Mouse (Mus musculus) liver, embryonic 14.5 days (tissue): ENCODE results near the gene Naip2. TPM values are rescaled to one million over a fixed set of nuclear protein-coding genes. Genes with fewer than 3 reads are reported as not detected.
A peak's percentile ranks its signal among the peaks of the same experiment; 100 is the strongest.

Source experiments
- ATAC-seq: fragments of 200-750 bp; cut with Nextera tagmentation; 2 replicates; pipeline ENCODE4 v1.8.0; 2017; ENCODE audit warnings: moderate number of reproducible peaks, mild to moderate bottlenecking, moderate library complexity; ENCODE audit not compliant: insufficient read depth
- DNase-seq, 3 experiments: peaks; one replicate each; pipeline ENCODE4 v3.0.0-alpha.2; 2012 to 2013; ENCODE audit warnings: low read depth in 3 of 3, low spot score in 3 of 3
- H3K27ac ChIP-seq: fragments of 300-500 bp; sonication (generic); 2 replicates; pipeline ENCODE4 v1.5.1; 2014; ENCODE audit warnings: moderate library complexity, mild to moderate bottlenecking, control low read depth, inconsistent platforms
- H3K27me3 ChIP-seq: fragments of 300-500 bp; sonication (generic); 2 replicates; pipeline ENCODE4 v1.6.1; 2014; ENCODE audit warnings: mild to moderate bottlenecking, low read length, moderate library complexity; ENCODE audit not compliant: control insufficient read depth, insufficient read depth
- H3K36me3 ChIP-seq: fragments of 300-500 bp; sonication (generic); replicated peaks from 2 replicates; pipeline ENCODE4 v1.6.1; 2014; ENCODE audit warnings: low read depth; ENCODE audit not compliant: control insufficient read depth, insufficient read depth
- H3K4me1 ChIP-seq, 2 experiments: fragments of 200-500 bp in 1 of 2; fragments of 300-500 bp in 1 of 2; sonication (generic) in 1 of 2; replicated peaks; 2 replicates each; pipeline ENCODE4 v1.6.1; 2012 to 2014; ENCODE audit warnings: antibody characterized with exemption in 1 of 2, inconsistent platforms in 1 of 2, low read length in 1 of 2; ENCODE audit not compliant: control insufficient read depth in 2 of 2, insufficient read depth in 2 of 2
- H3K4me2 ChIP-seq: fragments of 300-500 bp; sonication (generic); 2 replicates; pipeline ENCODE4 v1.6.1; 2014; ENCODE audit warnings: low read depth, mild to moderate bottlenecking, control low read depth, moderate library complexity
- H3K4me3 ChIP-seq, 2 experiments: fragments of 200-500 bp in 1 of 2; fragments of 300-500 bp in 1 of 2; sonication (generic) in 1 of 2; 2 replicates each; pipeline ENCODE4 v1.5.1; 2012 to 2014; ENCODE audit warnings: low read depth in 2 of 2, low read length in 2 of 2, mild to moderate bottlenecking in 2 of 2, control low read depth in 1 of 2, inconsistent platforms in 1 of 2, moderate library complexity in 1 of 2; ENCODE audit not compliant: insufficient read depth in 1 of 2
- H3K9ac ChIP-seq: fragments of 300-500 bp; sonication (generic); replicated peaks from 2 replicates; pipeline ENCODE4 v1.6.1; 2014; ENCODE audit warnings: mild to moderate bottlenecking, control low read depth, moderate library complexity
- H3K9me3 ChIP-seq: fragments of 300-500 bp; sonication (generic); 2 replicates; pipeline ENCODE4 v1.6.1; 2016; ENCODE audit warnings: low read length, mixed read lengths; ENCODE audit not compliant: control insufficient read depth
- CTCF ChIP-seq: IDR thresholded peaks from 2 replicates; pipeline ENCODE4 v1.5.1; 2016; ENCODE audit warnings: antibody characterized with exemption, low read depth, control low read depth
- EP300 ChIP-seq: IDR thresholded peaks from 2 replicates; pipeline ENCODE4 v1.6.1; 2016; ENCODE audit warnings: antibody characterized with exemption, low read depth
- WGBS: fragments of 180-500 bp; shearing (Covaris S2); extraction: QIAGEN DNeasy Blood & Tissue Kit; methylation state at CpG from one replicate; pipeline ENCODE4 v1.1.7; 2014; ENCODE audit not compliant: insufficient replicate concordance; 5-methylcytosine and 5-hydroxymethylcytosine counted together
- polyA plus RNA-seq, 2 experiments: library from polyadenylated mRNA; depleted of rRNA in 1 of 2; stranded (reverse) in 1 of 2; unstranded in 1 of 2; fragments of >200 nt; fragmentation: Nextera tagmentation in 1 of 2; extraction: Ambion mirVana in 1 of 2; gene quantifications; 2 replicates each; pipeline versions ENCODE4 v1.2.1 to v1.2.3; 2012 to 2014

The Naip2 gene
- polyA plus RNA-seq, 2 experiments, result 1.9 to 2.6 TPM

GRCm38 (mm10) chr13:100124423-100125257, 77.3 kb downstream of the Naip2 start, which contains the start of gene Smn1:
Smn1 (plus strand) TSS chr13:100124852.
- Histone ChIP-seq H3K4me3 (peak within 1 kb of the TSS; percentile 81 to 86), H3K27ac (no peak within 1 kb of the TSS), H3K9me3 (no peaks in the 10 kb centered on the region), H3K36me3 (peaks cover 13% of the 10 kb centered on the region), H3K4me2 (peak within 1 kb of the TSS; percentile 81), H3K4me1 (peaks cover 10 to 11% of the 10 kb centered on the region in 2 experiments), H3K27me3 (no peaks in the 10 kb centered on the region), H3K9ac (peak within 1 kb of the TSS; percentile 73)
- ATAC-seq (peak; percentile 96), DNase-seq (peak; percentile 82 to 86 (median 83))
- TF ChIP-seq CTCF (no peak), EP300 (no peak)
- 4% methylated on average over 42 of the region's 42 CpGs for WGBS

GRCm38 (mm10) chr13:100123970-100124369, 77.9 kb downstream of the Naip2 start:
- no peak for TF ChIP-seq EP300
- TF ChIP-seq CTCF, result no peak
- 78% methylated on average over 3 of the region's 3 CpGs for WGBS
- Histone ChIP-seq H3K27ac (no peak overlapping the region), H3K4me3 (peak overlapping the region in 1 of 2 experiments; percentile 81; a peak in 2 of 4 replicates), H3K27me3 (no peaks in the 10 kb centered on the region), H3K4me1 (peaks cover 10 to 11% of the 10 kb centered on the region in 2 experiments), H3K9ac (no peak overlapping the region), H3K9me3 (no peaks in the 10 kb centered on the region), H3K4me2 (peak overlapping the region; percentile 81), H3K36me3 (peaks cover 13% of the 10 kb centered on the region)
- DNase-seq, result no peak
- ATAC-seq, result no peak

GRCm38 (mm10) chr13:100112218-100112972, 89.5 kb downstream of the Naip2 start:
- Histone ChIP-seq H3K36me3 (no peaks in the 10 kb centered on the region), H3K9ac (no peak overlapping the region), H3K9me3 (no peaks in the 10 kb centered on the region), H3K27me3 (no peaks in the 10 kb centered on the region), H3K4me3 (no peak overlapping the region), H3K27ac (no peak overlapping the region), H3K4me1 (no peaks in the 10 kb centered on the region; a peak in 2 of 4 replicates), H3K4me2 (no peak overlapping the region)
- TF ChIP-seq EP300 (no peak), CTCF (peak; percentile 38; the same call in 1 of the 2 replicates)
- ATAC-seq (no peak), DNase-seq (no peak)
- WGBS, result 37% methylated on average over 5 of the region's 5 CpGs

- WGBS, result 1% methylated on average over 76 of the region's 76 CpGs
- Histone ChIP-seq H3K27me3 (no peaks in the 10 kb centered on the region), H3K36me3 (no peaks in the 10 kb centered on the region), H3K4me2 (peak within 1 kb of the TSS; percentile 91), H3K9me3 (no peaks in the 10 kb centered on the region), H3K4me3 (peak within 1 kb of the TSS; percentile 67 to 69), H3K9ac (peak within 1 kb of the TSS; percentile 50), H3K27ac (no peak within 1 kb of the TSS), H3K4me1 (peaks cover 0 to 2% of the 10 kb centered on the region in 2 experiments; a peak in 2 of 4 replicates)
- ATAC-seq, result peak; percentile 47; the same call in 1 of the 2 replicates
- no peak for TF ChIP-seq EP300
- peak in 2 of 3 experiments; percentile 29 to 33 for DNase-seq
Measured at GRCm38 (mm10) chr13:100107652-100108472, 94.0 kb downstream of the Naip2 start, which contains the start of gene Serf1. Serf1 (plus strand) TSS chr13:100108012.
